Mouse (Mus musculus) gastrocnemius, postnatal 14 days (tissue): ENCODE data around the gene Zfp51. TPM values are rescaled to one million over a fixed set of nuclear protein-coding genes. Genes with fewer than 3 reads are reported as not detected.
"Not testable (repeated sequence)": the region's sequence is repeated elsewhere in the genome, so short reads cannot be mapped to it uniquely, and the experiment has no call there.

Source experiments
- DNase-seq: peaks from one replicate; pipeline ENCODE4 v3.0.0; 2021; ENCODE audit warnings: mixed read lengths
- intact Hi-C: fragments of 180-260 bp; cut with DNase I; formaldehyde crosslinking; loops from one replicate; pipeline ENCODE4 v1.15.1; 2025; ENCODE audit warnings: low total_unique reads
- long read RNA-seq, 2 experiments: library from polyadenylated mRNA; stranded (forward); transcript quantifications; one replicate each; pipeline ENCODE4 v2.0.0; 2021
- total RNA-seq, 2 experiments: library from RNA; stranded (reverse); gene quantifications; 2 replicates each; pipeline ENCODE4 v1.2.3; 2021

Zfp51 gene
- total RNA-seq: 1 to 10 TPM; 4.5 to 5.0 TPM
- long read RNA-seq, experiment 1, transcript Zfp51-201 (5 exons, 2,574 nt): major isoform, 5 of 7 reads
- long read RNA-seq, experiment 1, partial matches to known transcripts: 0 of 7 reads
- long read RNA-seq, experiment 1, other reads (novel, unspliced or antisense): 2 of 7 reads
- long read RNA-seq, experiment 2, partial matches to known transcripts: 0 of 3 reads
- long read RNA-seq, experiment 2, other reads (novel, unspliced or antisense): 0 of 3 reads

DNA sequence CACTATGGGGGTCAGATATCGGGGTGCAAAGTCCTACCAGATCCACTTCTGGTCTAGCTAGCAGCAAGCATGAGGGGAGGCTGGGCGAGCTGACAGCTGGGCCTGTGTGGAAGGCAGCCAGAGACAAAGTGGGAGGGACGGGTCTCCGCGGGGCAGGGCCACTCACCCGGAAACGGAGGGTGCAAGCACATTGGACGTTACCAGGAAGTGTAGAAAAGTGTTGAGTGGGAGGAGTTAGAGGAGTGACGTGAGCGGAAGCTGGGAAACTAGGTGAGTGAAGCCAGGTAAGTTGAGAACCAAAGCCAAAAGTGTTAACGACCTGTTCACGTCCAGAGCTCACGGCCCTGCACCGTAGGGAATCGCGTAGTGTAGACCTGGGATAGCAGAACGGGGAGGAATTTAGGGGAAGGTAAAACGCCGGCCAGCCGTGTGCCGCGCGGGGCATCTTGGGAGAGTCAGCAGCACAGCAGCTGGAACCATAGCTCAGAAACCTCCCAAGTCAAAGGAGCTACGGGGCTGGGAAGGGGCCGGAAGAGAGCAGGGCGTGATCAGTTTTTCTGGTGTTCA is at the start of gene Zfp51:
TSS of gene Zfp51 (plus strand) at position 237 of the 567 bp plus-strand sequence.
- intact Hi-C loops: no loop called here

GRCm38 (mm10) chr17:21422664-21423599 is 27.2 kb upstream of the Zfp51 start, which contains the start of gene Zfp54:
TSS of gene Zfp54 (plus strand) at chr17:21423227.
- intact Hi-C loops: no loop called here
- DNase-seq: peak; percentile 70

More for the DNA sequence above, at the start of gene Zfp51:
- DNase-seq: peak; percentile 94

- DNase-seq, intact Hi-C loops: not testable (repeated sequence)
Measured at GRCm38 (mm10) chr17:21438806-21439400, 11.3 kb upstream of the Zfp51 start.

DNA sequence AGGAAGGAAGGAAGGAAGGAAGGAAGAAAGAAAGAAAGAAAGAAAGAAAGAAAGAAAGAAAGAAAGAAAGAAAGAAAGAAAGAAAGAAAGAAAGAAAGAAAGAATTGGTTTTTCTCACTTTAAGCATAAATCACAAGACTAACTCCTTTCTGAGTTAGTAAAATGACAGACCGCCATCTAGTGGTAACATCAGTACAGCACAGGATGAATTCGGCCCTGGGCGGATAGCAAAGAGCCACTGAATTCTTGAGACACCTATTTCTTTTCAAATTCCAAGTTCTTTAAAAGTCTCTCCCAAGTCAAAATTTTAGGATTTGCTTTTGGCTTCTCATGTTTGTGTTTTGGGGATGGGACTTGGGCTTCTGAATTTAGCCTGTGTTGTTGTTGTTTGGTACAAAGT is 505 bp upstream of the Zfp51 start:
- intact Hi-C loops: no loop called here
- peak; percentile 45 for DNase-seq

DNA sequence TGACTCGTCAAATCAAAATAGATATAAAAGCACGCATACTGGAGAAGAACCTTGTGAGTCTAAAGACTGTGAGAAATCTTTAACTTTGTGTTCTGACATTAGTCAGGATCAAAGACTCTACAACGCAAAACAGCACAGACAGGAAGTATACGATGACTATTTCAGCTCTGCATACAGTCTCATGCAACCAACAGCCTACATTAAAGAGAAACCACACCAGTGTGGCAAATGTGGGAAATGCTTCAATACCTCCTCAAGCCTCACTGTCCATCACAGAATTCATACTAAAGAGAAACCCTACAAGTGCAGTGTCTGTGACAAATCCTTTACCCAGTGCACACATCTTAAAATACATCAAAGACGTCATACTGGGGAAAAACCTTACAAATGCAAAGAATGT is 13.4 kb downstream of the Zfp51 start:
- intact Hi-C loops: no loop called here
- no peak for DNase-seq

- intact Hi-C loops: no loop called here
- DNase-seq: no peak
Measured at GRCm38 (mm10) chr17:21472032-21472652, 22.0 kb downstream of the Zfp51 start.

DNA sequence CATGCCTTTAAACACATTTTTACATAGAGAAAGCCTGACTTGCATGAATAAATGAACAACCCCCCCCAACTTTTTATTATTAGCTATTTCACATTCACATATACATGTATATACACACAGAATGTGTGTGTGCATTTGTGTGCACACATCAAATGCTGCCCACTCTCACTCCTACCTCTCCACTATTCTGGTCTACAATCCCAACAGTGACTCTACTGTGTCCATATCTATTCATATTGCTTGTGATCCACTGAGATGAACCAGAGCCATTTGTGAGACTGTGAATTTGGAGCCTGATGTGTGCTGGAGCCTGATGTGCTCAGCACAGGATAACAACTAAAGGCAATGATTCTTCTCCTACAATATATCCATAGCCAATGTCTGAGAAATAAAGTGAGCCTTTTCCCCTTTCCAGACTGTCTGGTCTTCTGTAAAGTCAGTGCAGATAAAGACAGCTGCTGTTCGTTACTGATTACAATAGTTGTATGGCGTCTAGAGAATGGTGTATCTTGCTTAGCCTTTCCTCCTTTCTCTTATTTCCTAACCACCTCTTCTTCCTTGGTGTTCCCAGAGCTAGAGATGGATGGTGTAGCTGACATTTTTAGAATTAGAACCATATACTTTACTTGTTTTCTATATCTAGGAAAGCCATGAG is 22.6 kb downstream of the Zfp51 start:
- no peak for DNase-seq
- intact Hi-C loops: no loop called here

DNA sequence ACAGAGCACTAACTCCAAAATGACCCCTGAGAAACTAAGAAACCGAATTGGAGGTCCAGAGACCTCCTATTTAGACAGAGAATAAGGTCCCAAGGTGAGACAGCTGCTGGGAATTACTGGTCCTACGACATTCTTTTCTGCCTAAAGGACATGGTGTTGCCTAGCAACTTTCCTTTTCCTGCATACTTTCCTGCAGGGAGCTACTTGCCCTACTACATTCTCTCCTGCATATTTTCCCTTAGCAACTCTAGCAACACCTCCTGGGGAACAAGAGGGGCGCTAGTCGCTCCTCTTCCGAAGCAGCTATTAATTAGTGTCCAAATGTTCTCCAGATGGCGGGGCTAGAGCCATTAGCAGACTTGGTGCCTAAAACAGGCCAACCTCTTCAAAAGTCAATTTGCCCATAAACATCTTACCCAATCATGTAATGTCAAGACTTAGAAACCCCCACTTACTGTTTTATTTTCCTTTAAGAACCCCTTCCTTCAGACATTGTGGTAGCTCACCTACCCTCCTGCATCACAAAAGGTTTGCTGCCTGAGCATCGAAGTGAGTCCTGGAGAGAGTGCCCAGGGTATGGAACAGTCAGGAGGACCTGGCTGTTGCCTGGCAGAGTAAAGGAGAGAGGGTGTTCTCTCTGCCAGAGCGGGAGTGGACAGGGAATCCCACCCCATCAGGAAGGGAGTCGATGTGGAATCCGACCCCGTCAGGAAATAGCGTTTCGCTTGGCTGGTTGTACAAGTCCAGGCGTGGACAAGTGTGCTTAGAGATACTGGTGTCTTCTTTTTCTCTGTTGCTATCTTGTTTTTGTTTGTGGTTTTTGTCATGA is 23.4 kb downstream of the Zfp51 start:
- intact Hi-C loops: no loop called here
- DNase-seq: no peak

DNA sequence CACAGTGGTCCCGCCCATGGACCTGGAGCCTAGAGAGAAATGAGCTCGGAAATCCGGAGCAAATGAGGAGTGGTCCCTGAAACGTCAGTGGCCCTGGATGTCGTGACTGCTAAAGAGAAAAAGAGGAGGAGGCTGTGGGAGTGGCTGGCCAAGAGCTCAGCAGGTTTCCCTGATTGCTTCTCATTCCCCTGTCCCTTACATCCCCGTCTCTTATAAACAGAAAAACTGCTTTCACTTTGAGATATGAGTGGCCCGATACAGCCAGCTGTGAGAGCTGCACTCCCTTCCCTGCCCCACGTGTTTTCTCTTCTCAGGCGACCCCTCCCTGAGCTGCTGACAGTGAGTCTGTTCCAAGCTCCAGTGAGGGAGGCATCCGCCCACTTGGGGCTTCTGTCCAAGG is 24.6 kb downstream of the Zfp51 start:
- intact Hi-C loops, DNase-seq: not testable (repeated sequence)

- DNase-seq, intact Hi-C loops: not testable (repeated sequence)
Measured at GRCm38 (mm10) chr17:21475290-21475689, 25.1 kb downstream of the Zfp51 start.

GRCm38 (mm10) chr17:21476351-21476750 is 26.2 kb downstream of the Zfp51 start:
- intact Hi-C loops, DNase-seq: not testable (repeated sequence)

- DNase-seq, intact Hi-C loops: not testable (repeated sequence)
Measured at GRCm38 (mm10) chr17:21478103-21478777, 28.1 kb downstream of the Zfp51 start.

DNA sequence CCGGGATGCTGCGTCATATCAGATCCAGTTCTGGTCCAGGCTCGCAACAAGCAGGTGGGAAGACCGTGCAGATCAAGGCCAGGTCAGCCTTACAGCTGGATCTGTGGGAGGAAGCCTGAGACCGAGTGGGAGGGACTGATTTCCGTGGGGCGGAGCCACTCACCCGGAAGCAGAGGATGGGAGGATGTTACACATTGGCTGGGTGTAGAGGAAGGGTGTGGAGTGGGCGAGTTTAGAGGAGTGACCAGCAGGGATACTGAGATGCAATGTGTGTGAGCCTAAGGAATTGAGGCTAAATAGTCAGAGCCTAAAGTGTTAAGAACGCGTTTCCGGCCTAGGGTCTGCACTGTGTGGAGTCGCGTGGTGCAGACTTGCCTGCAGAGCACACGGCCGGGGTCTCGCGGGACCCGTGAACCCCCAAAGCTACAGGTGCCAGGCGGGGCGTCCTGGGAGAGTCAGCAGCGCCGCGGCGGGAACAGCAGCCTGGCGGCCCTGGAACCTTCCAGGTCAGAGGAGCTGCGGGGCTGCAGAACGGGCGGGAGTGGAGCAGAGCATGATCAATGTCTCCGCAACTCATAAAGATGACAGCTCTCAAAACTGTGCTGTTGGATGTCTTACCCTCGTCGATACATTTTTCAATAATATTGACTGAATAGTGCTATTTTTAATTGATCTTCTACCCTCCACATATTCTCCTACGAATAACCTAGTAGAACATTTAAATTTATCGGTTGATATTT is 38.8 kb downstream of the Zfp51 start, which contains the start of gene Zfp53:
TSS of gene Zfp53 (plus strand) at position 239 of the 740 bp plus-strand sequence.
- intact Hi-C loops: no loop called here
- peak; percentile 84 for DNase-seq

DNA sequence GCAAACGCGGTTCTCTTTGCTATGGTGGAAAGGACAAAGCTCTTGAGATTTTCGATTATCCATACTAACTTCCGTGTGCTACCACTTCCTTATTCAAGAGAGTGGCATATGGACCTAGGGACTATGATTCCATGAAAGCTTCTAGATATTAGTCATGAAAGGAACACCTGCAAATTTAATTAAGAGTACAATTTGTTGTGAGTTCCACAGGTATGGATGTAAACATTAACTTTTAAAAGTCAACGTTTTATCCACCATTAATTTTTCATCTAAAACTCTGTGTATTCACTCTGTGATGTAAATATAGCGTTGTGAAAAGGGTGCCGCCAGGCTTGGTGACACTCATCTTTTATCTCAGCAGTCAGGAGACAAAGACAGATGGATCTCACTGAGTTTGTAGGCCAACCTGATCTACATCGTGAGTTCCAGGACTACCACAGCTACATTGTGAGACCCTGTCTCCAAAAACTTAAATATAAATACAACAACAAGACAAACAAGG is 39.4 kb downstream of the Zfp51 start:
- intact Hi-C loops: no loop called here
- no peak for DNase-seq

- no peak for DNase-seq
- intact Hi-C loops: no loop called here
Measured at GRCm38 (mm10) chr17:21501365-21501764, 51.2 kb downstream of the Zfp51 start.

DNA sequence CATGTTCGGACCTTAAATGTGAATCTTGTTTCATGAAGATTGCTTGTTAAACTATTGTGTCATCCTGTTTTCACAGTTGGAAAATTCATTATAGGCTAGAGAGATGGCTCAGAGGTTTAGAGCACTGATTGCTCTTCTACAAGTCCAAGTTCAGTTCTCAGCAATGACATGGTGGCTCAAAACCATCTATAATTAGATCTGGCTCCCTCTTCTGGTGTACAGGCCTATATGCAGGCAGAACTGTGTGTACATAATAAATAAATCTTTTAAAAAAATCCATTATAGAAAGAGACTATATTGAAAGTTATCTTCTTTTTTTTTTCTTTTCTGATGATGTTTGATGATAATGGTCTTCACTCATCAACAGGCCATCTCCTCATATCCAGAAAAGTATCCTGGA is 54.4 kb downstream of the Zfp51 start:
- no peak for DNase-seq
- intact Hi-C loops: no loop called here

GRCm38 (mm10) chr17:21506258-21506657 is 56.1 kb downstream of the Zfp51 start:
- DNase-seq: no peak
- intact Hi-C loops: no loop called here
